Mouse (Mus musculus) thymus, adult 2 months (tissue): ENCODE measurements around the gene Sik3. TPM values are rescaled to one million over a fixed set of nuclear protein-coding genes. Genes with fewer than 3 reads are reported as not detected.

Experiments
- DNase-seq: peaks from one replicate; pipeline ENCODE4 v3.0.0; 2021
- H3K27ac ChIP-seq: fragments of 200-500 bp; 2 replicates; pipeline ENCODE4 v1.5.1; 2012; ENCODE audit warnings: low read length, control low read depth; ENCODE audit not compliant: control insufficient read depth, insufficient read depth
- H3K27me3 ChIP-seq: fragments of 200-500 bp; 2 replicates; pipeline ENCODE4 v1.6.1; 2012; ENCODE audit warnings: mild to moderate bottlenecking, low read length, moderate library complexity, mixed read lengths; ENCODE audit not compliant: control insufficient read depth, insufficient read depth
- H3K36me3 ChIP-seq: fragments of 200-500 bp; 2 replicates; pipeline ENCODE4 v1.6.1; 2012; ENCODE audit warnings: mild to moderate bottlenecking, low read length, moderate library complexity; ENCODE audit not compliant: control insufficient read depth, insufficient read depth
- H3K4me1 ChIP-seq: fragments of 200-500 bp; replicated peaks from 2 replicates; pipeline ENCODE4 v1.6.1; 2012; ENCODE audit warnings: low read length; ENCODE audit not compliant: control insufficient read depth, insufficient read depth
- H3K4me3 ChIP-seq: fragments of 200-500 bp; 2 replicates; pipeline ENCODE4 v1.5.1; 2012; ENCODE audit warnings: mild to moderate bottlenecking, low read length, control low read depth, moderate library complexity; ENCODE audit not compliant: control insufficient read depth, insufficient read depth
- CTCF ChIP-seq: fragments of 200-500 bp; IDR thresholded peaks from 2 replicates; pipeline ENCODE4 v1.5.1; 2012; ENCODE audit warnings: mild to moderate bottlenecking, control low read depth, low read length, moderate library complexity, borderline replicate concordance; ENCODE audit not compliant: control insufficient read depth, poor library complexity, insufficient read depth; ENCODE audit errors: extremely low read depth
- POLR2A ChIP-seq: fragments of 200-500 bp; IDR thresholded peaks from 2 replicates; pipeline ENCODE4 v1.6.1; 2012; ENCODE audit warnings: mild to moderate bottlenecking, low read length, control low read depth, moderate library complexity; ENCODE audit not compliant: control insufficient read depth, poor library complexity, insufficient read depth; ENCODE audit errors: extremely low read depth
- WGBS: fragments of 180-500 bp; shearing (Covaris S2); methylation state at CpG from one replicate; pipeline ENCODE4 v1.1.7; 2018; 5-methylcytosine and 5-hydroxymethylcytosine counted together
- polyA plus RNA-seq: library from polyadenylated mRNA; depleted of rRNA; stranded (reverse); fragments of >200 nt; gene quantifications from 2 replicates; pipeline ENCODE4 v1.2.3, GENCODE M21; 2012

The Sik3 gene
- polyA plus RNA-seq, 1 experiment = 29.4 TPM

GRCm38 (mm10) chr9:46214946-46215337 lies 202.3 kb downstream of the Sik3 start:
- Histone ChIP-seq H3K4me1 (no peaks in the 10 kb centered on the region), H3K27me3 (no peaks in the 10 kb centered on the region), H3K36me3 (0 out of 2 replicates have a peak, but pooled peaks cover 11% of the 10 kb centered on the region), H3K4me3 (no peak overlapping the region), H3K27ac (no peak overlapping the region)
- no peak for DNase-seq
- 96% methylated on average over 10 of the region's 10 CpGs for WGBS
- no peak for TF ChIP-seq CTCF
- TF ChIP-seq POLR2A = no peak

GRCm38 (mm10) chr9:46215338-46216322 lies 203.0 kb downstream of the Sik3 start:
- no peak overlapping the region for H3K27ac ChIP-seq
- no peaks in the 10 kb centered on the region for H3K27me3 ChIP-seq
- WGBS = 93% methylated on average over 11 of the region's 11 CpGs
- H3K4me3 ChIP-seq = no peak overlapping the region
- H3K4me1 ChIP-seq = no peaks in the 10 kb centered on the region
- no peak for DNase-seq
- TF ChIP-seq CTCF = no peak
- no peak for TF ChIP-seq POLR2A
- 0 out of 2 replicates have a peak, but pooled peaks cover 11% of the 10 kb centered on the region for H3K36me3 ChIP-seq

- WGBS = 97% methylated on average over 13 of the region's 13 CpGs
- Histone ChIP-seq H3K4me3 (no peak overlapping the region), H3K27ac (no peak overlapping the region), H3K4me1 (no peaks in the 10 kb centered on the region), H3K27me3 (no peaks in the 10 kb centered on the region), H3K36me3 (peaks cover 10% of the 10 kb centered on the region)
- no peak for TF ChIP-seq POLR2A
- no peak for TF ChIP-seq CTCF
- no peak for DNase-seq
Measured at GRCm38 (mm10) chr9:46216744-46217470, 204.3 kb downstream of the Sik3 start.

GRCm38 (mm10) chr9:46218176-46218575 lies 205.6 kb downstream of the Sik3 start:
- no peaks in the 10 kb centered on the region for H3K27me3 ChIP-seq
- no peak overlapping the region for H3K27ac ChIP-seq
- H3K4me1 ChIP-seq = no peaks in the 10 kb centered on the region
- DNase-seq = no peak
- H3K4me3 ChIP-seq = no peak overlapping the region
- TF ChIP-seq CTCF = no peak
- TF ChIP-seq POLR2A = no peak
- WGBS = 87% methylated on average over 9 of the region's 9 CpGs
- peaks cover 3% of the 10 kb centered on the region for H3K36me3 ChIP-seq

GRCm38 (mm10) chr9:46223090-46223489 lies 210.5 kb downstream of the Sik3 start:
- no peak for TF ChIP-seq CTCF
- no peak for TF ChIP-seq POLR2A
- 91% methylated on average over 6 of the region's 6 CpGs for WGBS
- H3K27me3 ChIP-seq = no peaks in the 10 kb centered on the region
- DNase-seq = no peak
- no peak overlapping the region for H3K27ac ChIP-seq
- peaks cover 3% of the 10 kb centered on the region for H3K36me3 ChIP-seq
- no peak overlapping the region for H3K4me3 ChIP-seq
- no peaks in the 10 kb centered on the region for H3K4me1 ChIP-seq

GRCm38 (mm10) chr9:46224101-46224500 lies 211.5 kb downstream of the Sik3 start:
- DNase-seq = no peak
- no peak overlapping the region for H3K27ac ChIP-seq
- 97% methylated on average over 3 of the region's 3 CpGs for WGBS

More at GRCm38 (mm10) chr9:46224101-46224500, 211.5 kb downstream of the Sik3 start:
- Histone ChIP-seq H3K27me3 (no peaks in the 10 kb centered on the region), H3K4me3 (no peak overlapping the region), H3K36me3 (peaks cover 3% of the 10 kb centered on the region), H3K4me1 (no peaks in the 10 kb centered on the region)
- TF ChIP-seq POLR2A = no peak
